Mouse (Mus musculus): Measurements from ENCODE around the gene Nadsyn1. TPM values are rescaled to one million over a fixed set of nuclear protein-coding genes. Genes with fewer than 3 reads are reported as not detected.
A peak's percentile ranks its signal among the peaks of the same experiment; 100 is the strongest.

Gene Nadsyn1
- polyA plus RNA-seq, 1 experiment = 44.2 TPM

DNA sequence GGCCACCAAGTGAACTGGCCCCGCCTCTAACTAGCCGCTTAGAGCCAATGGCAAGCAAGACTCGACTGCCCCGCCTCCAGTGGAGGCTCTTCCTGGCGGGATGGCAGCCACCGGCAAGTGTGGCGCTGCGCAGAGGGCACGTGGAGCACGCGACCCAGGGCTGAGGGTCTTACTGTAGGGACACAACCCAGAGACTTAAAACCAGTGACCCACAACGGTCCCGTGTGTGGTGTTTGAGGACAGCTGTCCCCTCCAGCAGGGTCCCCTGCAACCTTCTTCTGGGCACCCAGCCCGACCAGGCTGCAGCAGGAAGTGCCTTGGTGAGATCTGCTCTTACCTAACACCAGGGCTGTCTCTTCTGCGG lies 65.6 kb downstream of the Nadsyn1 start:
- DNase-seq (ENCODE audit: low read depth, low spot score) = peak; percentile 50
- under 1% methylated on average over 15 of the region's 15 CpGs for WGBS

DNA sequence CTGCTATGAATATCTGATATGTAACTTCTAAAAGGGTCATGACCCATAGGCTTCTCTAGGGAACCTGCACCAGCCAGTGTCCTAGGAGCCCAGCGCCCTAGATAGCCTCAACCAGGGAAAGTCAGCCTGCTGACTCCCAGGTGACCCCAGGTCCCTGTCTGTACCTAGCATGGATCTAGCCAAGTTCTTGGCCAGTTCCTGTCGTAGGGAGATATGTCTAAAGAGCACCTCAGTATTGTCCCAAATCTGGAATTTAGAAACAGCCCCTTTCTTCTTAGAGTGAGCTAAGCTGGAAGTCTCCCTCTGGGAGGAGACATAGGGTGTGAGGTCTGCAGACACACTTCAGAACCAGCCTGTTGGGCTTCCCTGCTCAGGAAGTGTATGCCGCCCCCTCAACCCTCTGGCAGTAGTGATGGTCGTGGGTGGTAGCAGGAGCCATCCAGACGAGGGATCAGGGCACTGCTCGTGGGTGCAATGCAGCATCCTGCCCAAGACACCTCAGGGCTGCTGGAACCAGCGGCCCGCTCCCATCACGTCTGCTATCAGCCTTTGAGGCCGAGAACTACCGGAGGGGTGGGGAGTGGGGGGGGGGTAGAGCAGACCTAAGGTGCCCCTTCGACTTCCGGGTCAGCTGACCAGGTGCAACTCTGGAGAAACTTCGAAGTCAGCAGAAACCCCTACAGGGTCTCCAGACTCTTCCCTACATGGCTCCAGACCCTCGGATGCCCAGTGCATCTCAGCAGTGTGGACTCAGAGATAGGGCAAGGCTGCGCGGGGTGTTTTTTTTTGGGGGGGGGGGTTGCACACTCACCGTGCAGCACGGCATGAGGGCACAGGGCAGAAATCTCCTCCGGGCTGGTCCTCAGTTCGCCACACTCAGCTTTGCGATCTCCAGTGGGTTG lies 66.3 kb downstream of the Nadsyn1 start, which contains the start of gene Osbpl5:
TSS of gene Osbpl5 (minus strand) at position 861 of the 902 bp plus-strand sequence.
- no peak for DNase-seq (ENCODE audit: low read depth, low spot score)

DNA sequence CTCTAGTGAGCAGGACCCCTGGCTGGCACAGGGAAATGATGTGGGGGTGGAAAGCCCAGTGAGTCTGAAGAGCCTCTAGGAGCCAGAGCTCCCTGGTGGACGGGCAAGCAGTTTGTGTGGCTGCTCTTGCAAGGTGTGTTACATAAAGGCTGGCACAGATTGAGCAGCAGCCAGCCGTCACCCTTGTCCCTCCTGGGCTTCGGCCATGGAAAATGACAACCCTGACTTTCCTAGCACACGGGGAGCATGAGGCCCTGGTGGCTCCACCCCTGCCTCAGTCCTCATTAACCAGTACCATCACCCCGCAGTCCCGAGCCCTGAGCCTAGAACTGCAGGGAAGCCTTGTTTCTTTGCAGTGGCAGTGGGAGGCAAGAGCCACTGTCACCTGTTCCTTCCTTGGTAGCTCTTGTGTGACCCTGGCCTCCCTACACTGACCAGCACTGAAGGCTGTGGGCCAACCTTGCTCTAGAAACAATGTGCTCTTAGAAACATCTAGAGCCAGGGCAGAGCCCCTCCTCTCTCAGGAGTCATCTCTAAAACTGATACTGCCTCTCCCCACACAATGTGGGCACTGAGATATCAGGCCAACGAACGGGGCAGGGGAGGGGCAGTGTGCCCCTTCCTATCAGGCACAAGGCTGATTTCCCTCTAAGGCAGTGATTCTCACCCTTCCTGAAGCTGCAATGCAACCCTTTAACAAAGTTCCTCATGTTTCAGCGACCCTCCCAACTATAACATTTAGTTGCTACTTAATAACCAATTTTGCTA lies 67.1 kb downstream of the Nadsyn1 start:
- DNase-seq (ENCODE audit: low read depth, low spot score) = no peak
- 75% methylated on average over 9 of the region's 9 CpGs for WGBS

More for the DNA sequence above, 66.3 kb downstream of the Nadsyn1 start, which contains the start of gene Osbpl5:
- WGBS = 31% methylated on average over 22 of the region's 22 CpGs

DNA sequence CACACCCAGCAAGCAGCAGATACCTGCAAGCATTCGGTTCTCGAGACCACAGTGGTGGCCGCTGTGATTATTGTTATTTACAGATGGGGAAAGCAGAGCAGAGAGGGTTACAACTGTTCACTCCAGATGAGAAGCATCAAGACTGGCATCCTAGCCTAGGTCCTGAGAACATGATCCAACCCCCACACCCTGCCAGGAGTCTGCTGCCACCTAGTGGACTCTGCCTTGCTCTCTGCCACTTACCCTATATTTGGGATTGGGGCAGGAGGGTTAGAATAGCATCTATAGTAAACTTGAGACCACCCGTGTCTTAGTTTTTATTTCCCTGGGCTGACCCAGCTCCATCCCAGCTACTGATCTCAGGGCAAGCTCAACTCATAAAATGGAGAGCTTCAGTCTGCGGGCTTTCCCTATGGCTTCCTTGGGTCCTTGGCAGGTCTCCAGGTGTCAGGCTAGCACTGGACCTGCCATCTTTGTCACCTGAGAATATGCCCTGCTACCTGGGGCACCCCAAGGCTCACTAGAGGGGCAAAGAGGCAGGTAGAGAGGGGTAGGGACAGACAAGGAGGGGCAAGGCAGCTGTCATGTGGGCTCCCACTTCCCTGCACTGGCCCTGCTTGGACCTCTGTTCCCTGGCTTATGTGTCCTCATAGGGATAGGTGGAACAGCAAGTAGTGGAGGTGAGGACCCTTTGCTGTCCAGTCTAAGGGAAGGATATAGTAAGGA lies 68.5 kb downstream of the Nadsyn1 start:
- 44% methylated on average over 5 of the region's 5 CpGs for WGBS
- no peak for DNase-seq (ENCODE audit: low read depth, low spot score)

DNA sequence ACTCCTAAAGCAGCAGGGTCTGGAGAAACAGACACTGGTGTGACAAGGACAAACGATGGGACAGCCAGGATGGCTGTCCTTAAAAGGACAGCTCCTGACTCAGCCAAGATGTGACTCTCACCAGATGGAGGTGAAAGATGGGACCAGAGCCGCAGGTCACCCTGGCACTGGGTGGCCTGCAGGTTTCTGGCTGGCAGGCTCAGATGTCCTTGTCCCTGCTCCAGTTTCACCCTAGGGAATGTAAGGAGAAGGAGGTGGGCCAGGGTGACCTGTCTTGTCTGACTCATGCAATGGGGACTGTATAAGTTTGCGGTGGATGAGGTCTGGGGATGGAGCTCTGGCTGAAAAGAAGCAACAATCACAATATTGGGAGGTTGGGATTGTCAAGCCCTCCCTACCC lies 70.0 kb downstream of the Nadsyn1 start:
- 88% methylated on average over 3 of the region's 3 CpGs for WGBS
- no peak for DNase-seq (ENCODE audit: low read depth, low spot score)

DNA sequence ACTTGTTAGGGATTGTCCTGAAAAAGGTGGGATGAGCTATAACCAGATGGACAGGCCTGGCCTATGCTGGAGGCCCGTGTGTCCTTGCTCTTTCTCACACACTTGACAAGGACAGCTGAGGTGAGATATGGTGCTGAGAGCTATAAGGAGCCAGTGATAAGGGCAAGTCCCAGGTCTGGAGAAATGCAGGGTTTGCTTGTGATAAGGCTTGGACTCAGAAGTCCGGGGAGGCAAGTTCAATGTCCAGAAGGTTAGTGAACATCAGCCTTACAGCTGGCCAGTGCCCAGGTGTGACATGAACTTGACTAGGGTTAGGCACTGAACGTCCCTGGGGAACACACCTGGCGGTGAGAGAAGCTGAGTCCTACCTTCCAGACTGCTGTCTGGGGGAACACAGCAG lies 70.6 kb downstream of the Nadsyn1 start:
- WGBS = 45% methylated on average over 4 of the region's 4 CpGs
- no peak for DNase-seq (ENCODE audit: low read depth, low spot score)

DNA sequence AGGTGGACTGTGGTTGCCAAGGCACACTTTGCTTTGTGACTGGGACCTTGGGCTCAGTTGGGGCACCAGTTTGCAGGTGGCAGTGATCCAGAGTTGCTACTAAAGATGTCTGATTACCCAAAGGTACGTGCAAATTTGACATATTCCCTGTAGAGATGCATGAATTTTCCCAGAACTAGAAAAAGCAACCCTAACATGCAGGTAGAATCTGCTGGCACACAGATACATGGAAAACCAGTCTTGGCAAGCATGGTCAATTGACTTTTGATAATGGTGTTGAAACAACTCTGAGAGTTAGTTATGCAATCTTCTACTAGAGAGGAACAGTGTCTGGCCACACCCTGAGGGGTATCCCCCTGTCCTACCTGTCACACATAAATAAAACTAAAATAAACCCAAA lies 71.3 kb downstream of the Nadsyn1 start:
- WGBS = 45% methylated on average over 1 of the region's 1 CpGs
- no peak for DNase-seq (ENCODE audit: low read depth, low spot score)

DNA sequence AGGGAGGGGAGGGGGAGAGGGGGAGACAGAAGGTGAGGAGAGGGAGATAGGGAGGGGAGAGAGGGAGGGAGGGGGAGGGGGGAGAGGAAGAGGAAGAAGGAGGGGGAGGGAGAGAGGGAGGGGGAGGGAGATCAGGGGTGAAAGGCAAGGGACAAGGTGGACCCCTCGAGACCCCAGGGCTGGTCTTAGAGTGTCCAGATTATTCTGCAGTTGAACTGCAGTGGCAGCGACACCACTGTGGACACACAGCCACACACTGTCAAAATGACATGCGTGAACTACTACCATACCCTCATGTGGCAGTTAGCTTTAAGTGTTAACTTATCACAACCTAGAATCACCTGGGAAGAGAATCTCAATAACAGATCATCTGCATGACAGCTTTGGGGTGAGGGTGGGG lies 73.6 kb downstream of the Nadsyn1 start:
- DNase-seq (ENCODE audit: low read depth, low spot score) = no peak
- 65% methylated on average over 3 of the region's 3 CpGs for WGBS

DNA sequence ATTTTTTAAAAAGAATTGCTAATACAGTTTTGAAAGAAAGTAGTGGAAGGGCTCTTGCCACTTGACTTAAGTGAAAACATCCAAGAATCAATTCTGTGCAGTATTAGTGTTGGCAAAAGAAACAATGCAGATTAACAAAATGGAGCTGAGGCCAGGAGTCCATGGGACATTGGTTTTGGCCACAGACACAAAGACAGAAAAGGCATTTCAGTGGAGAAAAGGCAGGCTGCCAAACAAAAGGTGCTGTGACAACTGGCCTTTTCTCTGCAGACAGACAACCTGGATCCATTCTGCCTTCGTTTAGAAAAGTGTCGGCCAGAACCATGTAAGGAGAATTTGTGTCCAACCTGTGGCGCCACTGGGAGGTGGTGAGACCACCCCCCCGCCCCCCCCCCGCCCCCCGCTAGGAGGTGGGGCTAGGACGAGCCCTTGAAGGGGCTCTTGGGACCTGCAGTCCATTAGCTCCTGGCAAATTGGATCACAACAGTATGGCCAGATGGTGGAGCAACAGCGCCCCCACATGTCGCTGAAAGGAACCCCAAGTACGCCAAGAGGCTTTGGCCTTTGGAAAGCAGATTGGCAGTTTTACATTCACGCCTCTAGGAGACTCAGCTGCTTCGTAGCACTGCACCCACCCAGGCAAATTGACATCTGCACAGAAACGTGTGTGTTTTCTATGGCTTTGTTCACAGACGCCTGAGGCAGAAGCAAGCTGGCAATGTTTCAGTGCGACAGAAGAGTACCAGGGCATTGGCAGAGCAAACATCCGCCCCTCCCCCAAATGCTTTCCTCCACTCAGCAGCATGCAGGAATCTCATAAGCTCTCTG lies 74.4 kb downstream of the Nadsyn1 start:
- 5% methylated on average over 16 of the region's 16 CpGs for WGBS

More for the DNA sequence above, 74.4 kb downstream of the Nadsyn1 start:
- peak; percentile 55 for DNase-seq (ENCODE audit: low read depth, low spot score)

Other genes starting within 250 kb of the Nadsyn1 start
- gene Cars, start 222.8 kb downstream of the Nadsyn1 start, polyA plus RNA-seq (2012; rRNA removed) = 17.2 and 19.1 TPM in 2 replicates
- 0.37 and 0.52 TPM in 2 replicates for gene Tnfrsf26, start 194.1 kb downstream of the Nadsyn1 start, polyA plus RNA-seq (2012; rRNA removed)
- 1.2 and 1.3 TPM in 2 replicates for gene Tnfrsf22, start 173.2 kb downstream of the Nadsyn1 start, polyA plus RNA-seq (2012; rRNA removed)
- gene Tnfrsf23, start 137.0 kb downstream of the Nadsyn1 start, polyA plus RNA-seq (2012; rRNA removed) = 1.1 and 2.5 TPM in 2 replicates
- 30.8 and 31.3 TPM in 2 replicates for gene Osbpl5, start 65.9 kb downstream of the Nadsyn1 start, polyA plus RNA-seq (2012; rRNA removed)
- not detected in 2 replicates for gene Mrgprg, start 55.9 kb downstream of the Nadsyn1 start, polyA plus RNA-seq (2012; rRNA removed)
- 1.8 and 2.4 TPM in 2 replicates for gene Mrgpre, start 38.3 kb downstream of the Nadsyn1 start, polyA plus RNA-seq (2012; rRNA removed)
- 105 and 202 TPM in 2 replicates for gene Dhcr7, start 296 bp upstream of the Nadsyn1 start, polyA plus RNA-seq (2012; rRNA removed)
- gene Gm498, start 44.0 kb upstream of the Nadsyn1 start, polyA plus RNA-seq (2012; rRNA removed) = not detected in 2 replicates
- gene Shank2, start 179.1 kb upstream of the Nadsyn1 start, polyA plus RNA-seq (2012; rRNA removed) = 2.3 and 3.8 TPM in 2 replicates

All from large intestine, adult 2 months (tissue).